Mouse (Mus musculus) T-cell, adult 2 months (primary cell): ENCODE data around the gene Dnajc28.
A peak's percentile ranks its signal among the peaks of the same experiment; 100 is the strongest.
"Not testable (repeated sequence)": the region's sequence is repeated elsewhere in the genome, so short reads cannot be mapped to it uniquely, and the experiment has no call there.

Source experiments
- DNase-seq: peaks from one replicate; pipeline ENCODE4 v3.0.0; 2022; ENCODE audit warnings: low spot score

Dnajc28 gene

DNA sequence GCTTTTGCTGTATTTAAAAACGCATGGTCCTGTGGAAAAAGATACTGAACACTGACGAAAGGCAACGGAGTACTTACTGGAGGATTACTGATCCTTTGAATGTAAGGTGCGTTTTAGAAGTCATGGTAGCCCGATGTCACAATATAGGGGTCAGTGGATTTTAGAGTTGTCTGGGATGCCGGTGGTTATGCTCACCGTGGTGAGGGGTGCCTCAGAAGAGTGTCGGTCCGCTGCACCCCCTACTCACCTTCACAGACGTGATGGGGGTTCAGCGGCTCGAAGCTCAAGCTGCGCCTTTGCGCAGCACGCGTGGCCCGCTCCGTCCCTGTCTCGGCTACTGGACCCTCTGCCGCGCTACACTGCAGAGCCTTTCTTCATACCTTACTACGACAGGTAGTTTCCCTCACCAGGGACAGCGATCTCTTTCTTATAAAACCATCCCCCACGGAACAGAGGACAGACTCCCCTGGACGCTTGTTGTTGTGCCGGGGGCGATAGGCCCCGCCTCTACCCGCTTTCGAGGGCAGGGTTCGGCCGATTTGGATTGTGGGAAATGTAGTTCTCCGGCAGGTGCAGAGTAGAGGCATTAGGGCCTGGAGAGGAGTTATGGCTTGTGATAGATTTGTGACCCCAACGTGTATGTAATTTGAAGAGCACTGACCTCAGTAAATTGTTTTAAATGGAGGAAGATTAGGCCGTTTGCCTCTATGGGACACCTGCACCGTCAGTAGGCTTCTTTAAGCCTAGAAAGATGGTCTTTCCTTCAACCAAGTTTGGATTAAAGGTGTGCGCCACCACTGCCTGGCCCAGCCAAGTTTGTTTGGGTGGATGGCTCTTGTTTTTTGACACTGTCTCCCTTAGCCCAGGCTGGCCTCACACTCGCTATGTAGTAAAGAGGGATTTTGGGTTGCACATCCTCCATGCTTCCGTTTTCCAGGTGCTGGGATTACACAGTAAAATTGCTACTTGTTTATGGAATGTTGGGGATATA lies at the start of gene Dnajc28:
TSS of gene Dnajc28 (minus strand) at position 516 of the 991 bp plus-strand sequence.
- peak; percentile 81 for DNase-seq

DNA sequence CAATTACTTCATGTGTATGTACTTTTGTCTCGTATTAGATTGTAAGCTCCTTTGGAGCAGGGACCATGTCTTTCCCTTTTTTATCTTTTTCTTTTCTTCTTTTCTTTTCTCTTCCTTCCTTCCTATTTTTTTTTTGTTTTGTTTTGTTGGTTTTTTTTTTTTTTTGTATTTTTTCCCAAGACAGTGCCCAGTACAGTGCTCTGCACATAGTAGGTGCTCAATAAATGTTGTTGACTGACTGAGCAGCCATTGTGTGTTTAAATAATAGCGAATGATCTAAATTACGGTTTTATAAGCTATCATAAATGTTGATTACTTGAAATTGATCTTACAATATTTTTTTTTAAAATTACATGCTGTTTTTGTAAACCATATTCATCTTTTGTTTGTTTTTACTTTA lies 45.0 kb upstream of the Dnajc28 start:
- no peak for DNase-seq

GRCm38 (mm10) chr16:91662336-91662735 lies 43.5 kb upstream of the Dnajc28 start:
- DNase-seq = no peak

DNA sequence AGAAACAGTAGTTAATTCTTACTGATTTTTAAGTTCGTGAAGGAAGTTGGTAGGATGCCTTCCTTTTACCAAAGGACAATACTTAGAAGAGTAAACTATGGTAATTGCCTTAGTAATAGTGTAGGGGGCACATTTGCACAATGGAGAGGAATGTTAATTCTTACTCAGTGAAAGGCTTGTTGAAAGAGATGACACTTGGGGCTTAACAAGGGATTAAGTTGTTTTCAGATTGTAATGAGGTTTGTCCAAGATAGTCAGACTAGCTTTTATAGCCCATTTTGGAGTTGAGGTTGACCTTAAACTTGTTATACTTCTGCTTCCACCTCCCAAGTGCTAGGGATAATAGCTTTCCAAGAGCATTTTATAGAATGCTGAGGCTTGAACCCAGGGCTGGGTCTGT lies 42.6 kb upstream of the Dnajc28 start:
- DNase-seq = no peak

GRCm38 (mm10) chr16:91659798-91660197 lies 41.0 kb upstream of the Dnajc28 start:
- DNase-seq = no peak

DNA sequence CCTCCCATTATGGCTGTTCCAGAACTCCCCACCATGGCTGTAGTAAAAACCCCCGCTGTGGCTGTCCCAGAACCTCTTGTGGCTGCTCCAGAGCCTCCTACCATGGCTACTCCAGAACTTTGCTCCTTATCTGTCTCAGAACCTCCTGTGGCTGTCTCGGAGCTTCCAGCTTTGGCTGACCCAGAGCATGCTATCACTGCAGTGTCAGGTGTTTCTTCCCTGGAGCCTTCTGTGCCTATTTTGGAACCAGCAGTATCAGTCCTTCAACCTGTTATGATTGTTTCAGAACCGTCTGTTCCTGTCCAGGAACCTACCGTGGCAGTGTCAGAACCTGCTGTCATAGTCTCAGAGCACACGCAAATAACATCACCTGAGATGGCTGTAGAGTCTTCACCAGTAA lies 39.6 kb upstream of the Dnajc28 start:
- no peak for DNase-seq

- DNase-seq = no peak
Observed at GRCm38 (mm10) chr16:91657285-91657684, 38.5 kb upstream of the Dnajc28 start.

DNA sequence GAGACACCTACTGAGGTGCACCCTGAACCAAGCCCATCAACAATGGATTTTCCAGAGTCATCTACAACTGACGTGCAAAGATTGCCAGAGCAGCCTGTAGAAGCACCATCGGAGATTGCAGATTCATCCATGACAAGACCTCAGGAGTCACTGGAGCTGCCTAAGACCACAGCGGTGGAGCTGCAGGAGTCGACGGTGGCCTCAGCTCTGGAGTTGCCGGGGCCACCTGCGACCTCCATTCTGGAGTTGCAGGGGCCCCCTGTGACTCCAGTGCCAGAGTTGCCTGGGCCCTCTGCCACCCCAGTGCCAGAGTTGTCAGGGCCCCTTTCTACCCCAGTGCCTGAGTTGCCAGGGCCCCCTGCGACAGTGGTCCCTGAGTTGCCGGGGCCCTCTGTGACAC lies 36.5 kb upstream of the Dnajc28 start:
- DNase-seq = no peak

GRCm38 (mm10) chr16:91652191-91652590 lies 33.4 kb upstream of the Dnajc28 start:
- DNase-seq = no peak

DNA sequence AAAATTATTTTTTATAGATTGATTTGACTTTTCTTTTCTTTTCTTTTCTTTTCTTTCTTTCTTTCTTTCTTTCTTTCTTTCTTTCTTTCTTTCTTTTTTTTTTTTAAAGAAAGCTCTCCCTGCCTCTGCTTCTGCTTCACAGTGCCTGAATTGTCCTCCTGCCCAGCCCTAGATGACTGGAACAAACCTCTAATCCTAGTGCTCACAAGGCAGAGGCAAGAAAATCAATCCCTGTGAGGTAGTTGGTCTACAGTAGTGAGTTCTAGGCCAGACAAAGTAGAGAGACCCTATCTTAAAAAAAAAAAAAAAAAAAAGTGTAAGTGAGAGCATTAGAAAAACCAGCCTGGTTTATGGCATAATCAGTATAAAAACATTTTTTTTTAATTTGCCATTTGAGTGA lies 31.0 kb upstream of the Dnajc28 start:
- DNase-seq = no peak

GRCm38 (mm10) chr16:91649246-91649645 lies 30.4 kb upstream of the Dnajc28 start:
- DNase-seq = no peak

DNA sequence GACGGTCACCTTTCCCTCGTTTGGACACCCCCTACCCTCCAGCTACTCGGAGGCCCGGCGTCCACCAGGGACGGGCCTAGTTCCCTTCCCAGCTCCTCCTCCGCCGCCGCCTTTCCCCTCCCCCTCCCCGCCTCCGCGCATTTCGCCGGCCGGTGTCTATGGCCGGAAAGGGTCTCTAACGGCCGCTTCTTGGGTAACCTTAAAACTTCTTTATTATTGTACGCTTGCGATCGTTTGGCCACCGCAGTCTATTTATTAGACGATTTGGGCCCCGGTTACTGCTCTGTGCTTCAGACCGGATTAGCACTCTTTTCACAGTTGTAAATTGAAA lies 29.4 kb upstream of the Dnajc28 start:
- DNase-seq = no peak

DNA sequence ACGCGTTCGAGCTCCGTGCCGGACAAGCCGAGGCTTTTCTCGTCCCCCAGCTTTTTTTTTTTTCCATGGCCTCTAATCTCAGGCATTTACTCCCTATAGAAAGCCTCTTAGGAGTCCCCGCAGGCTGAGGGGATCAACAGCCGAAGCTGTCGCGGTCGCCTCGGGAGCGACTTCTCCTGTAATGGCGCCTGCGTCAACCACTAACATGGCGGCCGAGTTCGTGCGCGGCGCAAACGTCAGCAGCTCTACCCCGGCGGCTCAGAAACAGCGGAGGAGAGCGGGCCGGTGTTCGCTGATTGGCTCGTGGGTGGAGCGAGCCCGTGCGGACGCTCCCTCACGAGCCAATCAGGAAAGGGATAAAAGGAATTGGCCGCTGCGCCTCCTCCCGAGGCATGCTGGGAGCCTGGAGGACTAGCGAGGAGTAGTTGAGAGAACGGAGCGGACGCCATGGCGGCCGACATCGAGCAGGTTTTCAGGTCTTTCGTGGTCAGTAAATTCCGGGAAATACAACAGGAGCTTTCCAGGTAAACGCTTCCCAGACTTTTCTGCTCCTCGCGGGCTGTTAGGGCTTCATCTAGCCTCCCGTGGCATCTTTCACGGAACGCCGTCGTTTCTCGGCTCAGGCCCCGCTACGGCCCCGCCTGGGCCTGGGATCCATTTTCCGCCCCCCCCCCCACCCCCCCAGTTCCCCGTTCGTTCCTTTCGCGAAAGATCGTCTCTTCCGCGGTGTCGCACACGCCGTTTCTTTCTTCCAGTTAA lies 28.8 kb upstream of the Dnajc28 start, which contains the start of gene Son:
TSS of gene Son (plus strand) at position 46 of the 759 bp plus-strand sequence.
- DNase-seq = peak; percentile 98

DNA sequence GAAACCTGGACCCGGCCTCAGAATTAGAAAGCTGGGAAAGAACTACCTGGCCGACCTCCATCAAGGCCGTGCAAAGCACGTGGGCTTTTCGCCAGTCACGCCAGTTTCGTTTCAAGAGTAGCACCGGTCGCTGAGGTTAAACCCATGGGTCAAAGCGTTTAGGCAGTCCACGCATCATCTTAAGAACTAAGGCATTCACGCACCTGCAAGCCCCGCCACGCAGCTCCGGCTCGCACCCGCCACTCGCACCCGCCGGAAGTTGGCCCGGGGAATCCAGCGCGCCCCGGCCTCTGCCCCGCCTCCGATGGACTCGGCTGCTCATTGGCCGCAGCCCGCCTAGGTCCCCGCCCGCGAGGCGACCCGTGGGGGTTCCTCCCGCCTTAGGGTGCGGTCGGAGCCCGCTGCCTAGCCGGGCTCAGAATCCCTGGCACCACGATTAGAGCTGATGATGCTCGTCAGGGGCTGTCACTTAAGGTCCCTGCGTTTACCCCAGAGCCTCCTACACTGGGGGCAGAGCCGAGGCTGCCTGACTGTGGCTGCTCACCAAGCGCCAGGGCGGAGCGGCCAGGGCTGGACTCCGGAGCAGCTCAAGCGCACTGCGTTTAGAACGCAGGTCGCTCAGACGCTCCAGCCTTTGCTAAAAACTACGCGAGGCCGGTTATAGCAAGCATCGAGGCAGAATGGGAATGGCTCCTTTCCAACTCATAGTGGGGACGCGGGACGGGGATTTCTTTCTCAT lies 28.0 kb upstream of the Dnajc28 start, which contains the start of gene Gart:
TSS of gene Gart (minus strand) at position 272 of the 739 bp plus-strand sequence.
- peak; percentile 94 for DNase-seq

DNA sequence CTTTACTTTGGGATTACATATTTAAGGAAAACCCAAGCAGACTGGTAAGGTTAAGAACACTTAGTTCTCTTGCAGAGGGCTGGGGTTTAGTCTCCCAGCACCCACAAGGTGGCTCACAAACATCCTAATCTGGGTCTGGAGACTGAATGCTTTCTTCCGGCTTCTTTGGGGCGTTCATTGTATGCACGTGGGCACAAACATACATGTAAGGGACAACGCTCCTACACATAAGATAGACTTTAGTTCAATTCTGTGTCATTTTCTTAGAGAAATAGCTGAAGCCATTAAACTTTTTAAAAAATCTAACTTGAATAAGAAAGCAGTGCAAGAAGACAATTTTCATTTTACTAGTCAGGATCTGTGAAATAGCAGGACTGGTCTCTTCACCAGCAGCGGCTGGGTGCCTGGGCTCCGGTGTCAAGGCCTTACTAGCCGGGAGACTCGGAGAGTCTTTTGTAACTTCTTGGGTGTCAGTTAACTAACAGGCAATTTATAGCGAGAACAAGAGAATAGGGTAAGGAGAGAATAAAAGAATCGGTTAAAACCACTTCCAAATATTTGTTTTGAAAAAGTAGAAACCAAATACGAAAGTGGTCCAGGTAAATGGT lies 27.3 kb upstream of the Dnajc28 start:
- DNase-seq = peak; percentile 71

- DNase-seq = not testable (repeated sequence)
Observed at GRCm38 (mm10) chr16:91645420-91645819, 26.6 kb upstream of the Dnajc28 start.

DNA sequence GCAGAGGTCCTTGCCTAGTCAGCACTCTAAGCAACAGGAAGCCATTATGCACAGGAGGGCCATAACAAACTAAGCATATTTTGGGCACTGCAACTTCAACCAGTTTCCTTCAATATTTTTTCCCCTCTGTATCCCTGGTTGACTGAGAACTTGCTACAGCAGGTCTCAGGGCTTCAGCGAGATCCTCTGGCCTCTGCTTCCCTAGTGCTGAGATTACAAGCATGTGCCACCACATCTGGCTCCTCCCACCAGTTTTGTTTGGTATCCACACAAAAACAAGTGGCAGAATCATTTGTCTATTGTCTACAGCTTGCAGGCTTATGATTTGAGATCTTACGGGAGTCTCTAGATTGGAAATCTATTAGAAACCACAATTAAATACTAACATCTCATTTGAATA lies 26.1 kb upstream of the Dnajc28 start:
- no peak for DNase-seq

DNA sequence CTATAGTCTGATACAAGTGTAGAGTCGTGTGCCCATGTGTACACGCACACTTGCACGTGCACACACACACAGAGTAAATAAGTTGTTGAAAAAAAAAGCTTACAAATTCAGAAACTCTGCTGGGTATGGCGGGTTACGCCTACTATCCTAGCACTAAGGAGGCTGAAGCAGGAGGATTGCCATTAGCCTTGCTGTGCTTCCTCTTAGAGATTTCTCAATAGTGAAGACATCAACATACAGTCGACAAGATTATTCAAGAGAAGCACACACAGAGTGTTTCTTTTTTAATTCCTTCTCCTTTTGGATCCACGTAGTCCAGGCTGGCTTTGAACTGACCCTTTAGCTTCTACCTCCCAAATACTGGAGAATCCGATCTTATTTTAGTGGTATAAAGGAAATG lies 21.3 kb upstream of the Dnajc28 start:
- DNase-seq = no peak

DNA sequence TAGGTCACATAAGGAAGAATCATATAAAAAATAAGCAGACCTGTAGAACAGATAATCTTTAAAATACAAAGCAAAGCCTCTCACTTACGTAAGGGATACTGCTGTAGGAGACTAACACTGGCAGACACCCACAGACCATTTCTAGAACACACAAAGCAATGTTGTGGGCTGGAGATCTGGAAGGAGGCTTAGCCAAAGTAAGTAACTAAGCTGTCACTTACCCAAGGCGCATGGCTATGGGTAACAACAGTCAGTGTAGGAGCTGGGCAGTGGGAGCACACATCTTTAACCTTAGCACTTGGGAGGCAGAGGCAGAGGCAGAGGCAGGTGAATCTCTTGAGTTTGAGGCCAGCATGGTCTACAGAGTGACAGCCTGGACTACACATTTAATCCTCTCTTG lies 20.8 kb upstream of the Dnajc28 start:
- DNase-seq = no peak

GRCm38 (mm10) chr16:91639161-91639560 lies 20.3 kb upstream of the Dnajc28 start:
- DNase-seq = no peak

DNA sequence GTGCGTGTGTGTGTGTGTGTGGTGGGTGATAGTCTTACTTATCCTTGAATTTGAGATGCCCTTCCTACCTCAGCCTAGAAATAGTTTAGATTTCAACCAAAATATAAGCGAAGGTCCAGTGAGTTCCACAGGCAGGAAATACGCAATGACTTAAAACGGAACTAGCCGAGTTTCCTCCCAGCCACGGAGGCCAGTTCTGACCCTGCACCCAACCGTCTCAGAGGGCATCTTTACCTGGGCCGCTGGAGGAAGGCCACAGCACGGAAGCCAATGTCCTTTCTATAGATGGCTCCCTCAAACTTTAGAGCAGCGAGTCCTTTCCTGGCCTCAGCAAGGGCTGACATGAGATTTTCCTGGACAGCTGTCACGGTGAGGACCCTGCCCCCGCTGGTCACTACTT lies 14.8 kb upstream of the Dnajc28 start:
- no peak for DNase-seq

GRCm38 (mm10) chr16:91632940-91633339 lies 14.1 kb upstream of the Dnajc28 start:
- no peak for DNase-seq
